Mouse (Mus musculus): ENCODE results near the gene Etl4. TPM values are rescaled to one million over a fixed set of nuclear protein-coding genes. Genes with fewer than 3 reads are reported as not detected.

Gene Etl4
- total RNA-seq, 1 experiment, result 50.8 TPM

- H3K36me3 ChIP-seq (ENCODE audit: control insufficient read depth, insufficient read depth, low read length, poor library complexity, severe bottlenecking), result peaks cover 10% of the 10 kb centered on the region
- in situ Hi-C loops (cut with MboI; ENCODE audit: low sequenced_read_pairs in 2 of 2, unreplicated experiment in 2 of 2), result no loop called here
- H3K4me3 ChIP-seq (ENCODE audit: insufficient read depth in 1 of 2, low read depth in 1 of 2, low read length in 2 of 2, poor library complexity in 1 of 2, severe bottlenecking in 1 of 2), result no peak overlapping the region
- H3K9me3 ChIP-seq (ENCODE audit: control insufficient read depth, insufficient read depth, low read depth, low read length), result no peaks in the 10 kb centered on the region; the same call in 1 of the 2 replicates
- H3K27ac ChIP-seq (ENCODE audit: insufficient read depth, low read depth, low read length, poor library complexity, severe bottlenecking), result no peak overlapping the region
- H3K9ac ChIP-seq (ENCODE audit: insufficient read depth, low read depth, low read length, poor library complexity, severe bottlenecking), result no peak overlapping the region
- no peak for DNase-seq (ENCODE audit: low read depth, low spot score)
- H3K4me1 ChIP-seq (ENCODE audit: control insufficient read depth in 2 of 2, insufficient read depth in 2 of 2, low read length in 2 of 2, poor library complexity in 1 of 2), result peaks cover 1 to 3% of the 10 kb centered on the region in 2 experiments; a peak in 2 of 4 replicates
- no peak for TF ChIP-seq MAFK (IDR thresholded peaks at IDR 0.05; ENCODE audit: insufficient read depth, low read depth, low read length)
Measured at GRCm38 (mm10) chr2:20748481-20748880, 838.9 kb downstream of the Etl4 start.

- no peak overlapping the region for H3K9ac ChIP-seq (ENCODE audit: insufficient read depth, low read depth, low read length, poor library complexity, severe bottlenecking)
- H3K9me3 ChIP-seq (ENCODE audit: control insufficient read depth, insufficient read depth, low read depth, low read length), result no peaks in the 10 kb centered on the region; the same call in 1 of the 2 replicates
- in situ Hi-C loops (cut with MboI; ENCODE audit: low sequenced_read_pairs in 2 of 2, unreplicated experiment in 2 of 2), result no loop called here
- peaks cover 4 to 7% of the 10 kb centered on the region in 2 experiments for H3K4me1 ChIP-seq (ENCODE audit: control insufficient read depth in 2 of 2, insufficient read depth in 2 of 2, low read length in 2 of 2, poor library complexity in 1 of 2)
- H3K36me3 ChIP-seq (ENCODE audit: control insufficient read depth, insufficient read depth, low read length, poor library complexity, severe bottlenecking), result peaks cover 4% of the 10 kb centered on the region
- no peak for TF ChIP-seq HCFC1 (IDR thresholded peaks at IDR 0.05; ENCODE audit: borderline replicate concordance, insufficient read depth, low read length)
- TF ChIP-seq MAFK (IDR thresholded peaks at IDR 0.05; ENCODE audit: insufficient read depth, low read depth, low read length), result no peak
- no peak for TF ChIP-seq CHD2 (IDR thresholded peaks at IDR 0.05; ENCODE audit: low read depth, low read length)
- TF ChIP-seq ZNF384 (IDR thresholded peaks at IDR 0.05; ENCODE audit: low read depth, low read length), result no peak
- no peak for TF ChIP-seq ZC3H11A (IDR thresholded peaks at IDR 0.05; ENCODE audit: borderline replicate concordance, low read depth, low read length)
- no peak overlapping the region for H3K27ac ChIP-seq (ENCODE audit: insufficient read depth, low read depth, low read length, poor library complexity, severe bottlenecking)
- H3K4me3 ChIP-seq (ENCODE audit: insufficient read depth in 1 of 2, low read depth in 1 of 2, low read length in 2 of 2, poor library complexity in 1 of 2, severe bottlenecking in 1 of 2), result no peak overlapping the region
- no peak for DNase-seq (ENCODE audit: low read depth, low spot score)
Measured at GRCm38 (mm10) chr2:20749687-20750086, 840.1 kb downstream of the Etl4 start.

GRCm38 (mm10) chr2:20753282-20754110 is 843.9 kb downstream of the Etl4 start:
- Histone ChIP-seq H3K9ac (ENCODE audit: insufficient read depth, low read depth, low read length, poor library complexity, severe bottlenecking) (no peak overlapping the region), H3K9me3 (ENCODE audit: control insufficient read depth, insufficient read depth, low read depth, low read length) (no peaks in the 10 kb centered on the region), H3K27ac (ENCODE audit: insufficient read depth, low read depth, low read length, poor library complexity, severe bottlenecking) (no peak overlapping the region), H3K4me3 (ENCODE audit: insufficient read depth in 1 of 2, low read depth in 1 of 2, low read length in 2 of 2, poor library complexity in 1 of 2, severe bottlenecking in 1 of 2) (no peak overlapping the region), H3K36me3 (ENCODE audit: control insufficient read depth, insufficient read depth, low read length, poor library complexity, severe bottlenecking) (peaks cover 2% of the 10 kb centered on the region; the same call in 1 of the 2 replicates), H3K4me1 (ENCODE audit: control insufficient read depth in 2 of 2, insufficient read depth in 2 of 2, low read length in 2 of 2, poor library complexity in 1 of 2) (peaks cover 4 to 7% of the 10 kb centered on the region in 2 experiments)
- no peak for DNase-seq (ENCODE audit: low read depth, low spot score)
- no peak for TF ChIP-seq CHD2 (IDR thresholded peaks at IDR 0.05; ENCODE audit: low read depth, low read length)
- TF ChIP-seq MAFK (IDR thresholded peaks at IDR 0.05; ENCODE audit: insufficient read depth, low read depth, low read length), result no peak
- no peak for TF ChIP-seq ZC3H11A (IDR thresholded peaks at IDR 0.05; ENCODE audit: borderline replicate concordance, low read depth, low read length)
- no peak for TF ChIP-seq ZNF384 (IDR thresholded peaks at IDR 0.05; ENCODE audit: low read depth, low read length)
- no peak for TF ChIP-seq HCFC1 (IDR thresholded peaks at IDR 0.05; ENCODE audit: borderline replicate concordance, insufficient read depth, low read length)
- in situ Hi-C loops (cut with MboI; ENCODE audit: low sequenced_read_pairs in 2 of 2, unreplicated experiment in 2 of 2), result no loop called here

DNA sequence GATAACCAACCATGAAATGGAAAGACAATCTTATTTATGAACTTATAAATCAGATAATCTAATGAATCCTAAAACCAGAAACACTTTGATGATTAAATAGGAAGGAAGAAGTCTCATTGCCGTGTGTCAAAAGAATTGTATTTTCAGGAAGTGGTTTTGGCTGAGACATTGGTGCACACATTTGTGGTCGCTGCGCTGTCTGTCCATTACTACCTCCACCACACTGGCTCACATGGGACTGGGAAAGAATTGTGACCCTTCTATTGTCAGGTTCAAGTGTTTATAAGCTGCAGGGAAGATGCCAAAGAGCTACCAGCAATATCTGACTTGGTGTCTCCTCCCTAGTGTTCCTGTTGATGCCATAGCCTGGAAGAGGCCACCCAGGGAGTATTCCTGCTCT is 847.4 kb downstream of the Etl4 start:
- Histone ChIP-seq H3K27ac (ENCODE audit: insufficient read depth, low read depth, low read length, poor library complexity, severe bottlenecking) (no peak overlapping the region), H3K4me3 (ENCODE audit: insufficient read depth in 1 of 2, low read depth in 1 of 2, low read length in 2 of 2, poor library complexity in 1 of 2, severe bottlenecking in 1 of 2) (no peak overlapping the region), H3K9ac (ENCODE audit: insufficient read depth, low read depth, low read length, poor library complexity, severe bottlenecking) (no peak overlapping the region), H3K9me3 (ENCODE audit: control insufficient read depth, insufficient read depth, low read depth, low read length) (no peaks in the 10 kb centered on the region), H3K4me1 (ENCODE audit: control insufficient read depth in 2 of 2, insufficient read depth in 2 of 2, low read length in 2 of 2, poor library complexity in 1 of 2) (peaks cover 4 to 7% of the 10 kb centered on the region in 2 experiments), H3K36me3 (ENCODE audit: control insufficient read depth, insufficient read depth, low read length, poor library complexity, severe bottlenecking) (peaks cover 13% of the 10 kb centered on the region; the same call in 1 of the 2 replicates)
- TF ChIP-seq ZNF384 (IDR thresholded peaks at IDR 0.05; ENCODE audit: low read depth, low read length) (no peak), CHD2 (IDR thresholded peaks at IDR 0.05; ENCODE audit: low read depth, low read length) (no peak), HCFC1 (IDR thresholded peaks at IDR 0.05; ENCODE audit: borderline replicate concordance, insufficient read depth, low read length) (no peak), MAFK (IDR thresholded peaks at IDR 0.05; ENCODE audit: insufficient read depth, low read depth, low read length) (no peak), ZC3H11A (IDR thresholded peaks at IDR 0.05; ENCODE audit: borderline replicate concordance, low read depth, low read length) (no peak)
- in situ Hi-C loops (cut with MboI; ENCODE audit: low sequenced_read_pairs in 2 of 2, unreplicated experiment in 2 of 2), result no loop called here
- no peak for DNase-seq (ENCODE audit: low read depth, low spot score)

All from ES-E14 (cell line).